Comparison of ENCODE assay signal across 8 mouse cellular contexts in the genomic region with DNA sequence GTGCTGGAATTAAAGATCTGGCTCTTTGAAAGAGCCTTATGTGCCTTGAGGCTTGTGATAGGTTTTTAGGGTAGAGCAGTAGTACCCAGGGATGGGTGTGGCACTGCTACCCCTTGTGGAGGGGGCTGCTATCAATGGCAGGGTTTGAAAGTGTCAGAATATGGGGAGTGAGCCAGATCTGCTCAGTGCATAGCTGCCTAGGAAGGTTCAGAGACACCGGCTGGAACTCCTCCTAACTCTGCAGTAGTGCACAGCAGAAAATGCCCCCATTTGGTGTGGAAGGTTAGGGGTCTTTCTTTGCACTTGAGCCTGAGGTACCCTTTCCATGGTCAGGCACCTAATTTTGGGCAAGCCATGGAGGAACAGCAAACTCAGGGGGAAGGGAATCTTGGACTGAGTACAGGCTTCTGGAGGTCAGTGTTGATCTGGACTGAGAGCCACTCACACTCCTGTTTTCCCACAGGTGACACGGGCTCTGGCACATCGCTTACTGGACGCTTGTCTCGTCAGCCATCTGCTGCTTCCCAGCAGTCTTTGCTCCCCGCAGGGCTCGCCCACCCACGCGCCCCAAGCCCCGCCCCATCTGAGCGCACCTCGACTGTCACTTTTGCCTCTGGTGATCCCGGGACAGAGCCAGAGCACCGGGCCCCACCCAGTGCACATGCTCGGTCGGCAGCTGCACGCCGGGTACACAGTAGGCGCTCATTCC. TPM values are rescaled to one million over a fixed set of nuclear protein-coding genes. Genes with fewer than 3 reads are reported as not detected.
DNase-seq lines count a peak whose midpoint lies in the region; ATAC-seq lines count a peak whose summit lies in the region.

No protein-coding gene starts in this region.

- peak overlapping the region; percentile 74 for H3K27ac ChIP-seq in forebrain, embryonic 10.5 days

- peak overlapping the region; percentile 53 for H3K4me3 ChIP-seq in forebrain, embryonic 10.5 days

- peaks cover 18% of the 10 kb centered on the region for H3K36me3 ChIP-seq in forebrain, embryonic 10.5 days (replicated peaks)

- no peaks in the 10 kb centered on the region; the same call in 1 of the 2 replicates for H3K27me3 ChIP-seq in forebrain, embryonic 10.5 days (ENCODE audit: poor library complexity, severe bottlenecking)

- intact Hi-C loops in heart, postnatal 36 days (cut with DNase I) = no loop called here
- intact Hi-C loops in left cerebral cortex, postnatal 14 days (cut with DNase I) = loop anchor here (10.0 kb wide), 1 partner anchor 192 kb away; no protein-coding TSS in a partner anchor

- ATAC-seq in megakaryocyte, adult 5-6 weeks (ENCODE audit: poor library complexity, severe bottlenecking) = peak; percentile 73

- 13% methylated on average over 19 of the region's 19 CpGs for WGBS in forebrain, embryonic 10.5 days

- peak; percentile 50 for DNase-seq in T-cell, adult 2 months (ENCODE audit: low spot score)
- peak; percentile 55 for DNase-seq in c-Kit-positive CD71-positive TER-119-negative erythroid progenitor cells, embryonic 14.5 days (ENCODE audit: low read depth)
- DNase-seq in forebrain, embryonic 10.5 days (ENCODE audit: extremely low spot score, low spot score) = peak; percentile 40
- DNase-seq in heart, postnatal 36 days = peak; percentile 31 to 48
- DNase-seq in left cerebral cortex, postnatal 14 days (ENCODE audit: low spot score in 2 of 2) = peak; percentile 30 to 51
- DNase-seq in right cerebral cortex, postnatal 25 days = peak; percentile 25
- DNase-seq in adipocyte (ENCODE audit: low spot score) = no peak

- H3K9me3 ChIP-seq in forebrain, embryonic 10.5 days = no peaks in the 10 kb centered on the region

- peaks cover 11% of the 10 kb centered on the region for H3K4me1 ChIP-seq in forebrain, embryonic 10.5 days

RNA-seq across cellular contexts. Expression of a gene that starts 42.0 kb away (rescaled TPM):
- 81.8 and 81.9 TPM in 2 replicates for polyA plus RNA-seq in forebrain, embryonic 10.5 days (2016; fragmentation: Nextera tagmentation; extraction: Ambion mirVana)
- 10 to 100 TPM; 45.6 to 46.3 TPM for total RNA-seq in heart, postnatal 36 days (2021)
- total RNA-seq in left cerebral cortex, postnatal 14 days (2021) = 10 to 100 TPM; 67.6 to 71.4 TPM
- 29.4 and 36.1 TPM in 2 replicates for total RNA-seq in megakaryocyte, adult 5-6 weeks (2015)
- total RNA-seq in megakaryocyte, adult 5-6 weeks (2017) = 51.0 and 52.6 TPM in 2 replicates

RNA-seq across cellular contexts. Expression of a gene that starts 45.2 kb away (rescaled TPM):
- polyA plus RNA-seq in forebrain, embryonic 10.5 days (2016; fragmentation: Nextera tagmentation; extraction: Ambion mirVana) = not detected in 2 replicates
- under 1 TPM; 0.22 to 0.56 TPM for total RNA-seq in heart, postnatal 36 days (2021)
- under 1 TPM; 0.81 to 0.97 TPM for total RNA-seq in left cerebral cortex, postnatal 14 days (2021)
- not detected in 2 replicates for total RNA-seq in megakaryocyte, adult 5-6 weeks (2015)
- total RNA-seq in megakaryocyte, adult 5-6 weeks (2017) = not detected in 2 replicates
